Mouse (Mus musculus) stomach, embryonic 14.5 days (tissue): ENCODE measurements around the gene Serpinb8. TPM values are rescaled to one million over a fixed set of nuclear protein-coding genes. Genes with fewer than 3 reads are reported as not detected.

ENCODE experiments used
- ATAC-seq: fragments of 200-750 bp; cut with Nextera tagmentation; 2 replicates; pipeline ENCODE4 v1.8.0; 2017; ENCODE audit warnings: low read depth, moderate TSS enrichment; ENCODE audit not compliant: insufficient number of reproducible peaks, insufficient read depth, low FRiP score
- H3K27ac ChIP-seq: fragments of 300-500 bp; sonication (generic); 2 replicates; pipeline ENCODE4 v1.5.1; 2014; ENCODE audit warnings: mild to moderate bottlenecking, low read length, moderate library complexity, mixed read lengths
- H3K27me3 ChIP-seq: fragments of 300-500 bp; sonication (generic); 2 replicates; pipeline ENCODE4 v1.6.1; 2014; ENCODE audit warnings: low read length, control low read depth, mixed read lengths; ENCODE audit not compliant: control insufficient read depth, insufficient read depth
- H3K36me3 ChIP-seq: fragments of 300-500 bp; sonication (generic); 2 replicates; pipeline ENCODE4 v1.6.1; 2014; ENCODE audit warnings: mild to moderate bottlenecking, control low read depth, low read length, moderate library complexity, mixed read lengths; ENCODE audit not compliant: control insufficient read depth, insufficient read depth
- H3K4me1 ChIP-seq: fragments of 300-500 bp; sonication (generic); 2 replicates; pipeline ENCODE4 v1.6.1; 2014; ENCODE audit warnings: low read length, control low read depth, mixed read lengths; ENCODE audit not compliant: control insufficient read depth, insufficient read depth
- H3K4me2 ChIP-seq: fragments of 300-500 bp; sonication (generic); replicated peaks from 2 replicates; pipeline ENCODE4 v1.6.1; 2014; ENCODE audit warnings: low read depth, low read length, control low read depth
- H3K4me3 ChIP-seq: fragments of 300-500 bp; sonication (generic); 2 replicates; pipeline ENCODE4 v1.5.1; 2014; ENCODE audit warnings: low read depth, low read length, control low read depth
- H3K9ac ChIP-seq: fragments of 300-500 bp; sonication (generic); replicated peaks from 2 replicates; pipeline ENCODE4 v1.6.1; 2014; ENCODE audit warnings: low read depth, mild to moderate bottlenecking, control low read depth, low read length, moderate library complexity, mixed read lengths
- H3K9me3 ChIP-seq: fragments of 300-500 bp; sonication (generic); 2 replicates; pipeline ENCODE4 v1.6.1; 2016; ENCODE audit warnings: low read depth, low read length, control low read depth; ENCODE audit not compliant: control insufficient read depth
- WGBS: fragments of 180-500 bp; shearing (Covaris S2); extraction: QIAGEN DNeasy Blood & Tissue Kit; methylation state at CpG from one replicate; pipeline ENCODE4 v1.1.7; 2014; 5-methylcytosine and 5-hydroxymethylcytosine counted together
- polyA plus RNA-seq: library from polyadenylated mRNA; unstranded; fragments of >200 nt; fragmentation: Nextera tagmentation; extraction: Ambion mirVana; gene quantifications from 2 replicates; pipeline ENCODE4 v1.2.1, GENCODE M21; 2014

The Serpinb8 gene
- polyA plus RNA-seq, 1 experiment from 2014 or later, result 3.0 TPM

DNA sequence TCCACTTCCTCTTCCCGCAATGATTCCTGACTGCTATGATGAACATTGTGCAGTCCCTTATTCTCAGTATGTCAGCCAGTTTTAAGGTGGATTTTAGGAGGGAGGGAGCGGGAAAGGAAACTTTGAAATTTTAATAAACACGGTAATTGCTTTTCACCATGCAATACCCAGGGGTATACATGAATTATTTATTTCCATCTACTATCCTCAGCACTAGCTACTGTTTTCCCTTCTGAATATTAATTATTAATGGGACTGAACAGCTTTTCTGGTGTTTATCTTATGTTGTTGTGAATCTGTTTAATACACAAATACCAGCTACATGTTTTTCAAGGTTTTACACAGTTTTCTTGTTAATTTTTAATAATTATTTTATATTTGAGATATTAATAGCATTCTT lies 4.9 kb upstream of the Serpinb8 start:
- no peak overlapping the region for H3K9ac ChIP-seq
- no peak overlapping the region for H3K4me2 ChIP-seq
- ATAC-seq, result no peak
- 89% methylated on average over 3 of the region's 3 CpGs for WGBS
- no peak overlapping the region for H3K4me3 ChIP-seq
- no peaks in the 10 kb centered on the region for H3K9me3 ChIP-seq
- H3K27ac ChIP-seq, result no peak overlapping the region
- H3K27me3 ChIP-seq, result no peaks in the 10 kb centered on the region
- no peaks in the 10 kb centered on the region for H3K4me1 ChIP-seq
- H3K36me3 ChIP-seq, result no peaks in the 10 kb centered on the region

- 82% methylated on average over 3 of the region's 3 CpGs for WGBS
- H3K36me3 ChIP-seq, result no peaks in the 10 kb centered on the region
Observed at GRCm38 (mm10) chr1:107586196-107586595, 3.6 kb upstream of the Serpinb8 start.

GRCm38 (mm10) chr1:107588206-107588605 lies 1.6 kb upstream of the Serpinb8 start:
- Histone ChIP-seq H3K36me3 (no peaks in the 10 kb centered on the region), H3K27ac (no peak overlapping the region), H3K4me1 (no peaks in the 10 kb centered on the region), H3K4me2 (no peak overlapping the region), H3K4me3 (no peak overlapping the region), H3K9me3 (no peaks in the 10 kb centered on the region), H3K27me3 (no peaks in the 10 kb centered on the region), H3K9ac (no peak overlapping the region)
- no peak for ATAC-seq

More at GRCm38 (mm10) chr1:107586196-107586595, 3.6 kb upstream of the Serpinb8 start:
- Histone ChIP-seq H3K4me3 (no peak overlapping the region), H3K4me2 (no peak overlapping the region), H3K27me3 (no peaks in the 10 kb centered on the region), H3K9me3 (no peaks in the 10 kb centered on the region), H3K9ac (no peak overlapping the region), H3K4me1 (no peaks in the 10 kb centered on the region), H3K27ac (no peak overlapping the region)
- ATAC-seq, result no peak

DNA sequence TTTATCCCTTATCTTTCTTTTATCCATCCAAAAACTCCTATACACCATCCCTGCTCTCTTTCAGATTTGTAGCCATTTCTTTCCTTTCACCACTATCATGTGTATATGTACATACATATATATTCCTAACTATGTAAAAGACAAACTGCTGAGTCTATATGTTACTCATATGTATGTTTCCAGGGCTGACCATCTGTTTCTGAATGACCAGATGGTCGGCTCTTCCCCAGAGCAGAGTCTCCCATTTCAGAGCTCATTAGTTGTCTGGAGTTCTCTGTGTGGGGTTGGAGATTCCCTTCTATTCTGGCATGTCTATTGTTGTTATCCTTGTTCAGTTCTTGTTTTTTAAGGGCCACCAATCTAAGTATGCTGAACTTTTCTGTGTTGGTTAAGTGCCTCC lies 1.2 kb upstream of the Serpinb8 start:
- WGBS, result 67% methylated on average over 1 of the region's 1 CpGs
- H3K36me3 ChIP-seq, result no peaks in the 10 kb centered on the region
- no peaks in the 10 kb centered on the region for H3K27me3 ChIP-seq
- ATAC-seq, result no peak
- H3K9ac ChIP-seq, result no peak overlapping the region
- H3K4me2 ChIP-seq, result no peak overlapping the region
- no peaks in the 10 kb centered on the region for H3K9me3 ChIP-seq
- no peak overlapping the region for H3K4me3 ChIP-seq
- H3K27ac ChIP-seq, result no peak overlapping the region
- no peaks in the 10 kb centered on the region for H3K4me1 ChIP-seq

DNA sequence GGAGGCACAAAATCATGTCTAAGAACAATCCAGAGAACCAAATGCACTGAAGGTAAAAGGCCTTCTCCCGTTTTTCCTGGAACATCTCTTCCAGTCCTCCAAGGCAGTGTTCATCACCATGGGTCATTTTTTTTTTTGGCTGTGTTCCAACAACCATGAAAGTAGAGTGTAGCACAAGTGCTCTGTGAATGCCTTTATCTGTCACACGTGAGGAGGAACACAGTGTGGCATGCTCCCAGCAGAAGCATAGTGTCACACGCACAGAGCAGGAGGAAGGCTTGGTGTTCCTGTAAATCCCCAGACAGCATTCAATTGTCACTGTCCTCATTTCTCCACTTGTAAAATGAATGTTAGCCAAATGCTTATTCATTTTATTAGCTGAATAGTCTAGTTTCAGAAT lies 2.8 kb downstream of the Serpinb8 start:
- H3K4me3 ChIP-seq, result no peak overlapping the region
- WGBS, result 71% methylated on average over 3 of the region's 3 CpGs
- no peaks in the 10 kb centered on the region for H3K36me3 ChIP-seq
- H3K4me1 ChIP-seq, result no peaks in the 10 kb centered on the region
- H3K9me3 ChIP-seq, result no peaks in the 10 kb centered on the region
- no peaks in the 10 kb centered on the region for H3K27me3 ChIP-seq
- no peak overlapping the region for H3K4me2 ChIP-seq
- no peak for ATAC-seq
- no peak overlapping the region for H3K27ac ChIP-seq
- H3K9ac ChIP-seq, result no peak overlapping the region

GRCm38 (mm10) chr1:107593469-107593868 lies 3.7 kb downstream of the Serpinb8 start:
- Histone ChIP-seq H3K36me3 (no peaks in the 10 kb centered on the region), H3K9ac (no peak overlapping the region), H3K4me3 (no peak overlapping the region), H3K27me3 (no peaks in the 10 kb centered on the region), H3K4me2 (no peak overlapping the region), H3K9me3 (no peaks in the 10 kb centered on the region), H3K27ac (no peak overlapping the region), H3K4me1 (no peaks in the 10 kb centered on the region)
- ATAC-seq, result no peak
- WGBS, result 62% methylated on average over 2 of the region's 2 CpGs

DNA sequence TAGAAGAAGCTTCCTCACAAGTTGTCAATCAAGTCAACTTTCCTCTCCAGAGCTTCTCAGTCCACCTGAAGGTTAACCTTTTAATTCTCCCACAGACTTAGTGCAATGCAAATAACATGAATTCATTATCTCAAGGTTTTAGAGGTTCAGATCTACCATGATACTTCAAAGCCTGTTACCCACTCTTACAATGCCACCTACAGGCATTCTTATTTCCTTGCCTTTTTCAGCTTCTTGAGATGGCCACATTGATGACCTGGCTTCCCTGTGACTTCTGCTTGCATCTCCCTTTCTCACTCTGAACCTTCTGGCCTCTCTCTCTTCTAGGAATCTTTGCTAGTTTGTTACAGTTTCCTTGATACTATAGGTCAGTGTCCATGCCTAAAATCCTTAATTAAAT lies 7.1 kb downstream of the Serpinb8 start:
- H3K27ac ChIP-seq, result no peak overlapping the region

DNA sequence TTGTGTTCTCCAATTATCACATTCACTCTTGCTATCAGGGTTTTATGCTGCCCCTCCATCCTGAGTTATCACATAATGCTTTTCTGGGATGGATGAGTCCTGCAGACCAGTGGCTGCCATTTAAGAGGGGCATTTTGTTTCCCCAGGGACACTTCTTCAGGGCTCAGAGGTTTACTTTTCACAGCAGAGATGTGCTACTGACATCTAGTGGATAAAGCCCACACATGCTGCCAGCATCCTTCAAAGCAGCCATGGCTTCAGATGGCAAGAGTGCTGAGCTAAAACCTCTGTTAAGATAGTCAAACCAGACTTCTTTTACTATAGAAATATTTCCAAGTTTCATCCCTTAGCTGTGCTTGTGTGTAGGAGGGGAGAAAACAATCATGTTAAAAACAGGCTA lies 8.7 kb downstream of the Serpinb8 start:
- Histone ChIP-seq H3K4me2 (no peak overlapping the region), H3K27ac (no peak overlapping the region), H3K27me3 (no peaks in the 10 kb centered on the region), H3K36me3 (no peaks in the 10 kb centered on the region), H3K4me1 (no peaks in the 10 kb centered on the region), H3K9ac (no peak overlapping the region), H3K9me3 (no peaks in the 10 kb centered on the region), H3K4me3 (no peak overlapping the region)
- ATAC-seq, result no peak

More for the DNA sequence above, 7.1 kb downstream of the Serpinb8 start:
- no peaks in the 10 kb centered on the region for H3K27me3 ChIP-seq
- H3K4me2 ChIP-seq, result no peak overlapping the region
- no peak overlapping the region for H3K4me3 ChIP-seq
- no peaks in the 10 kb centered on the region for H3K4me1 ChIP-seq
- no peaks in the 10 kb centered on the region for H3K9me3 ChIP-seq
- H3K36me3 ChIP-seq, result no peaks in the 10 kb centered on the region
- no peak for ATAC-seq
- no peak overlapping the region for H3K9ac ChIP-seq

DNA sequence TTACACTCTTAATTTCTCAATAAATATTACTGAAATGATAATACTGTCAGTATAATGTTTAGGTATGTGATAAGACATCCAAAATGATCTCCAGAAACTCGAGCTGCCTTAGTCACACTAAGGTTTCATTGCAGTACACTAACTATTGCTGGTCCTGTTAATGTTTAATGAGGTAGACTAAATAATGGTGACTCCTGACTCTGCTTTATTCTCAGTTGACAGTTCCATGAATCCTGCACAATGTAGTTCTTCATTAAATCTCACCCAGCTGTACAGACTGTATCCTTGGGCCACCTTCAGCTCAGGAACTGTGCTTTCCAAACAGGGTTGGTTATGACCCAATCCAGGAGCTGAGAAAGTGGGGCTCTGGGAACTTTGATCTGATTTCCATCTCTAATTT lies 19.1 kb downstream of the Serpinb8 start:
- 46% methylated on average over 1 of the region's 1 CpGs for WGBS
- Histone ChIP-seq H3K27me3 (no peaks in the 10 kb centered on the region), H3K4me3 (no peak overlapping the region), H3K9ac (no peak overlapping the region), H3K36me3 (no peaks in the 10 kb centered on the region), H3K9me3 (no peaks in the 10 kb centered on the region), H3K4me1 (no peaks in the 10 kb centered on the region), H3K27ac (no peak overlapping the region), H3K4me2 (no peak overlapping the region)
- no peak for ATAC-seq
